Mouse (Mus musculus) small intestine, adult 2 months (tissue): ENCODE results near the gene Padi6. TPM values are rescaled to one million over a fixed set of nuclear protein-coding genes. Genes with fewer than 3 reads are reported as not detected.

ENCODE experiments used
- H3K27ac ChIP-seq: fragments of 200-500 bp; 2 replicates; pipeline ENCODE4 v1.5.1; 2012; ENCODE audit warnings: low read depth, low read length, control low read depth, inconsistent platforms; ENCODE audit not compliant: insufficient read depth
- H3K27me3 ChIP-seq: fragments of 200-500 bp; 2 replicates; pipeline ENCODE4 v1.6.1; 2012; ENCODE audit warnings: mild to moderate bottlenecking, moderate library complexity, low read length, inconsistent platforms; ENCODE audit not compliant: control insufficient read depth, insufficient read depth
- H3K36me3 ChIP-seq: fragments of 200-500 bp; 2 replicates; pipeline ENCODE4 v1.6.1; 2012; ENCODE audit warnings: mild to moderate bottlenecking, low read length, control low read depth, inconsistent platforms; ENCODE audit not compliant: control insufficient read depth, insufficient read depth
- H3K4me1 ChIP-seq: fragments of 200-500 bp; 2 replicates; pipeline ENCODE4 v1.6.1; 2012; ENCODE audit warnings: low read length, inconsistent platforms, mixed read lengths; ENCODE audit not compliant: control insufficient read depth, insufficient read depth, insufficient read length
- H3K4me3 ChIP-seq: fragments of 200-500 bp; 2 replicates; pipeline ENCODE4 v1.5.1; 2012; ENCODE audit warnings: low read depth, mild to moderate bottlenecking, control low read depth, inconsistent platforms, low read length, moderate library complexity
- CTCF ChIP-seq: fragments of 200-500 bp; IDR thresholded peaks from 2 replicates; pipeline ENCODE4 v1.5.1; 2012; ENCODE audit warnings: low read depth, mild to moderate bottlenecking, control low read depth, inconsistent platforms, low read length, moderate library complexity, mixed read lengths; ENCODE audit not compliant: insufficient replicate concordance, insufficient read length; ENCODE audit errors: extremely low read depth
- POLR2A ChIP-seq: fragments of 200-500 bp; IDR thresholded peaks from 2 replicates; pipeline ENCODE4 v1.6.1; 2012; ENCODE audit warnings: low read depth, mild to moderate bottlenecking, control low read depth, inconsistent platforms, low read length, moderate library complexity
- WGBS: fragments of 180-500 bp; shearing (Covaris S2); methylation state at CpG from one replicate; pipeline ENCODE4 v1.1.7; 2018; 5-methylcytosine and 5-hydroxymethylcytosine counted together
- polyA plus RNA-seq: library from polyadenylated mRNA; depleted of rRNA; stranded (reverse); fragments of >200 nt; gene quantifications from 2 replicates; pipeline ENCODE4 v1.2.3, GENCODE M21; 2012; rRNA removed

Padi6 gene
- polyA plus RNA-seq, result not detected in 2 replicates

DNA sequence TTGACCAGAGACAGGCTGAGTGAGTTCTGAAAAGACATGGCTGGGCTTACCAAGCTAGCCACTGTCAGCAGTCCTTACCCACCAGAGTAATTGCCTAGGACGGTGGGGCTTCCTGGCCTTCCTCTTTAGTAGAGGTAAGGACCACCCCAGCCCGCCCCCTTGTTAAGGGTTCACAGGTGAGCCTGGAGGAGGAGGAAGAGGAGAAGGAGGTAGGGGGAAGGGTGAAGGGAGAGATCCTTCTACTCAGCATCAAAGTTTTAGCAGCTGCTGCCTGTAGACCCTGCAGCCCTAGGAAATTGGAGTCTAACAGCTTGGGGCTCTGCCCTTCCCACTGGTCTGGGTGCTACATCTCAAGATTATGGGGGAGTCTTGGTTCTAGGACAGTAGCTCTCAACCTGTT, at the start of gene Padi6:
Gene Padi6, minus strand, starts transcription at position 101 of the 400 bp plus-strand sequence.
- TF ChIP-seq POLR2A (no peak), CTCF (no peak)
- H3K4me3 ChIP-seq, result no peak within 1 kb of the TSS
- 61% methylated on average over 2 of the region's 2 CpGs for WGBS
- no peaks in the 10 kb centered on the region for H3K4me1 ChIP-seq
- no peaks in the 10 kb centered on the region; the same call in 1 of the 2 replicates for H3K27me3 ChIP-seq
- H3K27ac ChIP-seq, result no peak within 1 kb of the TSS
- no peaks in the 10 kb centered on the region for H3K36me3 ChIP-seq

DNA sequence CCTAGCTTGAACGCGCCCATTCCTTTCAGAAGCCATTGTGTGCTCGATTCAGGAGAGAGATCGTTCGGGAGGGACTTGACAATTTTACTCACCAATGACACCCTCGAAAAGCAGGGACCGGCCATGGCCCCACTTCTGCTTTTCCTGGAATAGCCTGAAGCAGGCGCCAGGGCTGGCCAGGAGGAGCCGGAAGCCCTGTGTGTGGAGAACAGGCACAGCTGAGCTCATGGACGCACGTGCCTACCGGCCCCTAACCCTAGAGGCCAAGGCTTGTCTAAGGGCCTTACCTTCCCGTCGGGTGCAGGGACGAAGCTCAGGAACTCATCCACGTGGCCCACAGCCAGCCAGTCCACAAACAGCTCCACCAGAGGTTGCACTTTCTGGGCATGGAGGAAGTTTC, 48.6 kb upstream of the Padi6 start:
- H3K36me3 ChIP-seq, result no peaks in the 10 kb centered on the region
- no peaks in the 10 kb centered on the region for H3K27me3 ChIP-seq
- TF ChIP-seq CTCF (no peak), POLR2A (no peak)
- H3K4me3 ChIP-seq, result no peak overlapping the region
- no peak overlapping the region for H3K27ac ChIP-seq
- 82% methylated on average over 16 of the region's 16 CpGs for WGBS
- no peaks in the 10 kb centered on the region for H3K4me1 ChIP-seq

DNA sequence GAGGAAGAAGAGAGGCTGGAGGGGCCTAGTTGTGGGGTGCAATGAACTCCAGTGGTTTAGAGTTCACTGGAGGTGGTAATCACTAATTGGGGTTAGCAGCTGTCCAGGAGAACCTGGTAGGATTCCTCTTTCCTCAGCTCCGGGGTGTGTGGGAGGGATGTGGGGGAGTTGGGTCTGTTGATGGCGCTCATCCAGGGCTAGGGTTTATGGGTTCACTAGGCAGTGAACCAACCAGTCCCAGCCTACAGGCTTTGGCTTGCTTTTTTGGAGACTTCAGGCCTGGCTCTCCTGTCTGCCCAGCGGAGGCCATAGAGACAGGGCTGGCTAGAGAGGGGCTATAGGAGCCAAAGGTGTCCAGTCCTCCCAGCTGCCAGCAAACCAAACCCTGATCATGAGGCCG, 47.5 kb upstream of the Padi6 start:
- TF ChIP-seq POLR2A (no peak), CTCF (no peak)
- Histone ChIP-seq H3K27ac (no peak overlapping the region), H3K4me3 (no peak overlapping the region), H3K27me3 (no peaks in the 10 kb centered on the region), H3K36me3 (no peaks in the 10 kb centered on the region), H3K4me1 (no peaks in the 10 kb centered on the region)
- 79% methylated on average over 4 of the region's 4 CpGs for WGBS

DNA sequence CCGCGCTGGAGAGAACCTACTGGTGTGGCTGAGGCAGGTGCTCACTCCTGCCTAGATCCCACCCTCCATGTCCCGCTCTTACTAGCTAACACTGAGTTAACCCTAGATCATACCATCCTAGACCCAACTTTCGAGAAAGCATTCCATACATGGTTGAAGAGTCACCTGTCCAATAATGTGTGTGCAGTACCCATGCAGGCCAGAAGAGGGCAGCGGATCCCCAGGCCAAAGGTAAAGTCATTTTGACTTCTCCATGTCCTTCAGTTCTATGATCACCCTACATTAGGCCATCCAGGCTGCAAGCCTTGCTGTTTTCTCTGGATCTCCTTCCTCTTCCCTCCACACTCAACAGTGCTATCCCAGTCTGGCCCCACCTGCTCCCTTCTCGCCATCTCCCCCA, 46.5 kb upstream of the Padi6 start:
- Histone ChIP-seq H3K27ac (no peak overlapping the region), H3K36me3 (no peaks in the 10 kb centered on the region), H3K27me3 (no peaks in the 10 kb centered on the region), H3K4me1 (no peaks in the 10 kb centered on the region), H3K4me3 (no peak overlapping the region)
- 55% methylated on average over 6 of the region's 6 CpGs for WGBS
- TF ChIP-seq CTCF, result peak; percentile 73; the same call in 1 of the 2 replicates
- no peak for TF ChIP-seq POLR2A

- TF ChIP-seq CTCF, result no peak
- no peak for TF ChIP-seq POLR2A
- Histone ChIP-seq H3K36me3 (no peaks in the 10 kb centered on the region), H3K27ac (no peak overlapping the region), H3K4me3 (no peak overlapping the region), H3K4me1 (no peaks in the 10 kb centered on the region), H3K27me3 (no peaks in the 10 kb centered on the region)
- 75% methylated on average over 6 of the region's 6 CpGs for WGBS
Observed at GRCm38 (mm10) chr4:140788264-140788663, 45.8 kb upstream of the Padi6 start.

DNA sequence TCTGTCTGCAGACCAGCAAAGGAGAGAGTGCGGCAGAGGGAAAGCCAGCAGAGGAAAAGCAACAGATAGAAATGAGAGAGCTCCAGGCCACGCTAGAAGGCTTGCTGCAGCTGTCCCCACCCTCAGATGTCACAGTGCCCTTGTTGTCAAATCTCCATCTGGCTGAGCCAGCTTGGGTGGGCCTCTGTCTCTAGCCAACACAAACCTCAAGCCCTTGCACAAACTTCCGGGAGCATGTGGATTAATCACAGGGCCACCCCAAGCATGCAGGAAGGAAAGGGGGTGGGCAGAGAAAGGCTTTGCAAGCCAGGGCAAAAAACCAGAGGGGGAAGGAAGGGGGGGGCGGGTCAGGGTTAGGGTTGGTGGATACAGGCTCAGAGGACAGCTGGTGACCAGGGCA, 45.0 kb upstream of the Padi6 start:
- 64% methylated on average over 4 of the region's 4 CpGs for WGBS
- no peaks in the 10 kb centered on the region for H3K4me1 ChIP-seq
- TF ChIP-seq CTCF, result no peak
- no peak for TF ChIP-seq POLR2A

DNA sequence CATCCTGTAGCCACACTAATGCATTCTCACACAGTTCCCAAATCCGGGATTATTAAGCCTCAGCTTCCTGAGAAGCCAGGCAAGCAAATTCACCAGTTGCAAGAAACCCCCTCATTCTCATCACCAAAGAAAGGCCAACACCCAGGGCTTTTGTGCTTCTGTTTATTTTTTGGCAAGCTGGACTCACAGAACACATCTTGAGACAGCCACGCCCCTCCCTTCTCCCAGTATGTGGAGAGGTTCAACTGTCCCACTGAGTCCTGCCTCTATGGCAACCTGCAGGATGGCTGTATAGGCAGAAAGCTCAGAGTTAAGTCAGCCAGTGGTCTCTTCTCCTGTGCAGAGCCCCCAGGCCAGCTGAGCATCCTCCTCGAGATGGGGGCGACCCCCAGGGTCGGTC, 42.8 kb upstream of the Padi6 start:
- 83% methylated on average over 5 of the region's 5 CpGs for WGBS
- no peaks in the 10 kb centered on the region for H3K36me3 ChIP-seq
- H3K4me1 ChIP-seq, result no peaks in the 10 kb centered on the region
- TF ChIP-seq POLR2A (no peak), CTCF (no peak)
- H3K4me3 ChIP-seq, result no peak overlapping the region
- no peaks in the 10 kb centered on the region for H3K27me3 ChIP-seq
- H3K27ac ChIP-seq, result no peak overlapping the region

More for the DNA sequence above, 45.0 kb upstream of the Padi6 start:
- Histone ChIP-seq H3K36me3 (no peaks in the 10 kb centered on the region), H3K27ac (no peak overlapping the region), H3K27me3 (no peaks in the 10 kb centered on the region), H3K4me3 (no peak overlapping the region)

DNA sequence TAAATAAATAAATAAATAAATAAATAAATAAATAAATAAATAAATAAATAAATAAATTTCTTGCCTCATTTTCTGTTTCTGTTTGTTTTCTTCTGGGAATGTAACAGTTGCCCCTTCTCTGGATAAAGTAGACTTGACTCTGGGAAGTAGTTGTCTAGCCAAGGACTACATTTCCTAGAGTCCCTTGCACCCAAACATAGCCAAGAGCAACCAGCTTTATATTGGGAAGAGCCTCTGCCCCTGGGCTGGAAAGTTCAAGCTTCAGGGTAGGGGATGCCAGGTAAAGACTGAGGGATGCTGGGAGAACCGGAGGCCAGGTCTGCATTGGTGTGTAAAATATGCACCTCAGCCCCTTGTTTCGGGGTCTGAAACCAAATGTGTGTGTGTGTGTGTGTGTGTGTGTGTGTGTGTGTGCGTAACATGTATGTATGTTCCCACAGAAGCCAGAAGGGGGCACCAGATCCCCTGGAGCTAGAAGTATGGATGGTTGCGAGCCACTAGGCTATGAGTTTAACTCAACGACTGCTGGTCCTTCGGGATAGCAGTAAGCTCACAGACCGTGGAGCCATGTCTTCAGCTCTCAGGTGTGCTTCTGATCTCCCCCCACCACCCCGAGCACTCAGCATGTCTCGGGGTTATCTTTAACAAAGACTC, 42.0 kb upstream of the Padi6 start:
- Histone ChIP-seq H3K27me3 (no peaks in the 10 kb centered on the region), H3K36me3 (no peaks in the 10 kb centered on the region), H3K4me3 (no peak overlapping the region), H3K27ac (no peak overlapping the region), H3K4me1 (no peaks in the 10 kb centered on the region)
- WGBS, result 91% methylated on average over 9 of the region's 9 CpGs
- TF ChIP-seq POLR2A, result no peak
- no peak for TF ChIP-seq CTCF
